Mouse (Mus musculus): ENCODE measurements at regions not wholly inside any gene's neighbourhood (a gene's known extent, or its start where the extent isn't known, plus 50 kb on each side); places are given as distances from the start of the nearest gene placed in this dataset.

DNA sequence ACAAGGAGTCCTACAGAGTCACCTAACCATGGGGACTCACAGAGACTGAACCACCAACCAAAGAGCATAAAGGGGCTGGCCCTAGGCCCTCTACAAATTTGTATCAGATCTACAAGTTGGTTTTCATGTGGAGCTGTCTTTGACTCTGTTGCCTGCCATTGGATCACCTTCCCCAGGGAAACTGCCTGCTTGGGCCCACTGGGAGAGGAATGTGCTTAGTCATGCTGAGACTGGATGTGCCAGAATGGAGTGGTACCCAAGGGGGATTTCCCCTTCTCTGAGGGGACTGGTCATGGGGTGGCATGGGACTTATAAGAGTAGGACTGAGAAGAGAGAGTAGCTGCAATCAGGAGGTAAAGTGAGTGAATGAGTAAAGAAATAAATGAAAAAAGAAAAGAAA is 844.8 kb upstream of the Cited2 start:
- ATAC-seq (replicated peaks; ENCODE audit: extremely low read depth, insufficient read depth, low FRiP score) = no peak
- no peaks in the 10 kb centered on the region for H3K36me3 ChIP-seq (ENCODE audit: control insufficient read depth, insufficient read depth)
- no peak overlapping the region for H3K27ac ChIP-seq (ENCODE audit: low read length)
- no peak overlapping the region for H3K4me3 ChIP-seq (ENCODE audit: low read length)
- no peaks in the 10 kb centered on the region for H3K4me1 ChIP-seq (ENCODE audit: control insufficient read depth, insufficient read depth, low read length)
- no peak overlapping the region for H3K9ac ChIP-seq (ENCODE audit: low read length)
- no peaks in the 10 kb centered on the region for H3K9me3 ChIP-seq (replicated peaks; ENCODE audit: control insufficient read depth, low read length)
- H3K27me3 ChIP-seq (ENCODE audit: control insufficient read depth, insufficient read depth, low read length) = no peaks in the 10 kb centered on the region
- H3K4me2 ChIP-seq (ENCODE audit: low read depth, low read length) = no peak overlapping the region

DNA sequence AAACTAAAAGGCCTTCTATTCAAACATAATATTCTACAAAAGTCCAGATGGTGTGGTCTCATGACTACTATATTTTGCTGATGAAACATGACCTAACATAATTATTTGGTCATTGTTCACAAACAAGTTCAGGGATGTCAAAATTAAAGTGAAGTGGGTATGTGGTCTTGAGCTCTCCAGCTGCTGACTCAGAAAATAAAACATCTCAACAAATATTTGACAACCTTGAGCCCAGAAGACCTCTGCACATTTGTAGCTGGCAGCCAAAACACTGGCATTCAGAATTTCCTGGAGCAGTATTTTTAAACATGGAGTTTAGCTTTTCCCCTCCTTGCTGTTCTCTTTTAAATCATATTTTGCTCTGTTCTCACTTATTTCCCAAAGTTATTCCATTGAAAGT is 829.7 kb upstream of the Cited2 start:
- no peaks in the 10 kb centered on the region for H3K4me1 ChIP-seq (ENCODE audit: control insufficient read depth, insufficient read depth, low read length)
- no peak for ATAC-seq (replicated peaks; ENCODE audit: extremely low read depth, insufficient read depth, low FRiP score)
- no peak overlapping the region for H3K4me2 ChIP-seq (ENCODE audit: low read depth, low read length)
- no peak overlapping the region for H3K9ac ChIP-seq (ENCODE audit: low read length)
- H3K27ac ChIP-seq (ENCODE audit: low read length) = no peak overlapping the region
- H3K36me3 ChIP-seq (ENCODE audit: control insufficient read depth, insufficient read depth) = no peaks in the 10 kb centered on the region
- H3K4me3 ChIP-seq (ENCODE audit: low read length) = no peak overlapping the region
- H3K27me3 ChIP-seq (ENCODE audit: control insufficient read depth, insufficient read depth, low read length) = no peaks in the 10 kb centered on the region
- no peaks in the 10 kb centered on the region for H3K9me3 ChIP-seq (replicated peaks; ENCODE audit: control insufficient read depth, low read length)

DNA sequence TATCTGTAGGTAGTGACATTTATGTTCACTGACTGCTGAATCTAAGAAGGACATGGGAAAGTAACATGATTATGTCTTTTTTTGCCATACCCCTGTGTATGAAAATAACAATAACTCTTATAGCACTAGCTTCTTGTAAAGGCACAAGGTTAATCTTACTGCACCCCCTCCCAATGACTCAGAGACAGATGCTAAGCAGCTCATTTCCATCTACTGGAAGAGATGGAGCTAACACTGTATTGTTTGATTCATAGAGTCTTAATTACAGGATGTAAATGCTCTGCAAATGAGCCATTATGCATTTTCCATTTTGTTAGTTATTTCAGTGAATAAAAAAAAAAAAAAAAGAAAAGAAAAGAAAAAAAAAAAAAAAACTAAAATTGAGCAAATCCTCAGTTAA is 827.7 kb upstream of the Cited2 start:
- no peak for ATAC-seq (replicated peaks; ENCODE audit: extremely low read depth, insufficient read depth, low FRiP score)
- Histone ChIP-seq H3K4me1 (ENCODE audit: control insufficient read depth, insufficient read depth, low read length) (no peaks in the 10 kb centered on the region), H3K9me3 (replicated peaks; ENCODE audit: control insufficient read depth, low read length) (no peaks in the 10 kb centered on the region), H3K27ac (ENCODE audit: low read length) (no peak overlapping the region), H3K27me3 (ENCODE audit: control insufficient read depth, insufficient read depth, low read length) (no peaks in the 10 kb centered on the region), H3K4me3 (ENCODE audit: low read length) (no peak overlapping the region), H3K36me3 (ENCODE audit: control insufficient read depth, insufficient read depth) (no peaks in the 10 kb centered on the region), H3K9ac (ENCODE audit: low read length) (no peak overlapping the region), H3K4me2 (ENCODE audit: low read depth, low read length) (no peak overlapping the region)

DNA sequence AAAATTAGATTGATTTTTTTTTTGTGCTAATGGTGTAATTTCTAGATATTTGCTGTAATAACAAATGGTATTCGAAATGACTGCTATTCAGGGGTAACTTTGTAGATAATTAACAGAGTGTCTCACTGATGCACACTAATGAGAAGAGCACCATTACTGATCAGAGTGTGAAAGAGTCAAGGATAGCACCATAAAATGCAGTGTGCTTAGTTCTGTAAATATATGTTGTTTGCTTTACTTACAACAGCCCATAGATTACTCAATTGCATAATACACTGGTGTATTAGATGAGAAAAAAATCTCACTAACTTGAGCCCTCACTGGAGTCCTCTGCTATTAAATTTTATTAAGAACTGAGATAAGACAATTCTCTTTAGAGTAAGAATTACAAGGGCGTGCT is 800.1 kb upstream of the Cited2 start:
- H3K4me2 ChIP-seq (ENCODE audit: low read depth, low read length) = no peak overlapping the region
- H3K4me3 ChIP-seq (ENCODE audit: low read length) = no peak overlapping the region
- H3K27ac ChIP-seq (ENCODE audit: low read length) = no peak overlapping the region
- 70% methylated on average over 2 of the region's 2 CpGs for WGBS
- H3K9ac ChIP-seq (ENCODE audit: low read length) = no peak overlapping the region
- no peak for ATAC-seq (replicated peaks; ENCODE audit: extremely low read depth, insufficient read depth, low FRiP score)
- H3K36me3 ChIP-seq (ENCODE audit: control insufficient read depth, insufficient read depth) = no peaks in the 10 kb centered on the region
- no peaks in the 10 kb centered on the region for H3K27me3 ChIP-seq (ENCODE audit: control insufficient read depth, insufficient read depth, low read length)
- H3K9me3 ChIP-seq (replicated peaks; ENCODE audit: control insufficient read depth, low read length) = no peaks in the 10 kb centered on the region
- H3K4me1 ChIP-seq (ENCODE audit: control insufficient read depth, insufficient read depth, low read length) = no peaks in the 10 kb centered on the region

DNA sequence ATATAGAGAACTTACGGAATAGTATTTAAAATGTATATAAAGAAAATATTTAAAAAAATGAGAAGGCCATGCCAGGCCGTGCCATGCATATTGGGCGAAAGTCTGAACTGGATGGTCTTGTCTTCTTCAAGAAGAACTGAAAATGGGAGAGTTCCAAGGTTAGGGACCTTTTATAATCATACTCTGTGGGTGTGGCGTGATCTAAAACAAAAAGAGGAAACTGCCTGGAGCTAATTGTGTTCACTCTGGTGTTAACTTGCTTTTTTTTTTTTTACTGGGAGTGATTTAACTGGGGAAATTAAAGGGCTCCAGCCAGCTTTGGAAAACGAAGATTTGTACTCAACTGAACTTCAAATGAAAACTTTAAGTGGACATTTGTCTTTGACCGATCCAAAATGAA is 799.2 kb upstream of the Cited2 start:
- Histone ChIP-seq H3K4me1 (ENCODE audit: control insufficient read depth, insufficient read depth, low read length) (no peaks in the 10 kb centered on the region), H3K4me3 (ENCODE audit: low read length) (no peak overlapping the region), H3K4me2 (ENCODE audit: low read depth, low read length) (no peak overlapping the region), H3K27me3 (ENCODE audit: control insufficient read depth, insufficient read depth, low read length) (no peaks in the 10 kb centered on the region), H3K9me3 (replicated peaks; ENCODE audit: control insufficient read depth, low read length) (no peaks in the 10 kb centered on the region), H3K9ac (ENCODE audit: low read length) (no peak overlapping the region), H3K27ac (ENCODE audit: low read length) (no peak overlapping the region), H3K36me3 (ENCODE audit: control insufficient read depth, insufficient read depth) (no peaks in the 10 kb centered on the region)
- ATAC-seq (replicated peaks; ENCODE audit: extremely low read depth, insufficient read depth, low FRiP score) = no peak
- WGBS = 80% methylated on average over 6 of the region's 6 CpGs

DNA sequence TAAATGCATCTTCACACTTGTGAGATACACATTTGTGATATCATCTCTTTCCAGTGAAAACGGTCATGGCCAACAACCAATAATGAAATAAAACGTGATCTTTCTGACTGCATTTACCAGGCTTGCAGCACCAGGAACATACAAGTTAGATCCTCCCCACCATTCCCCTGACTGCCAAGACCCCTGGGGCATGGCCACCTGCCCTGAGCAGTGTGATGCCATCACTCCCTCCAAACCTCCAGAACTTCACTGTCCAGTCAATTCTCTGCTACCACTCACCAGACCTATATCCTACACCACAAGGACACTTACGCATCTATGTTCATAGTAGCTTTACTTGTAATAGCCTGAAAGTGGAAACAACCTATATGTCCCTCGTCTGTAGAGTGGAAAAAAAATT is 785.3 kb upstream of the Cited2 start:
- H3K27me3 ChIP-seq (ENCODE audit: control insufficient read depth, insufficient read depth, low read length) = no peaks in the 10 kb centered on the region
- H3K4me1 ChIP-seq (ENCODE audit: control insufficient read depth, insufficient read depth, low read length) = no peaks in the 10 kb centered on the region
- H3K9me3 ChIP-seq (replicated peaks; ENCODE audit: control insufficient read depth, low read length) = no peaks in the 10 kb centered on the region
- 89% methylated on average over 4 of the region's 4 CpGs for WGBS
- no peak overlapping the region for H3K4me3 ChIP-seq (ENCODE audit: low read length)
- H3K9ac ChIP-seq (ENCODE audit: low read length) = no peak overlapping the region
- no peak overlapping the region for H3K4me2 ChIP-seq (ENCODE audit: low read depth, low read length)
- H3K27ac ChIP-seq (ENCODE audit: low read length) = no peak overlapping the region
- no peaks in the 10 kb centered on the region for H3K36me3 ChIP-seq (ENCODE audit: control insufficient read depth, insufficient read depth)
- no peak for ATAC-seq (replicated peaks; ENCODE audit: extremely low read depth, insufficient read depth, low FRiP score)

- Histone ChIP-seq H3K27me3 (ENCODE audit: control insufficient read depth, insufficient read depth, low read length) (no peaks in the 10 kb centered on the region), H3K9me3 (replicated peaks; ENCODE audit: control insufficient read depth, low read length) (no peaks in the 10 kb centered on the region), H3K4me3 (ENCODE audit: low read length) (no peak overlapping the region), H3K9ac (ENCODE audit: low read length) (no peak overlapping the region), H3K36me3 (ENCODE audit: control insufficient read depth, insufficient read depth) (no peaks in the 10 kb centered on the region), H3K4me1 (ENCODE audit: control insufficient read depth, insufficient read depth, low read length) (no peaks in the 10 kb centered on the region), H3K27ac (ENCODE audit: low read length) (no peak overlapping the region), H3K4me2 (ENCODE audit: low read depth, low read length) (no peak overlapping the region)
- 49% methylated on average over 1 of the region's 1 CpGs for WGBS
- ATAC-seq (replicated peaks; ENCODE audit: extremely low read depth, insufficient read depth, low FRiP score) = no peak
Measured at GRCm38 (mm10) chr10:16951636-16952035, 771.4 kb upstream of the Cited2 start.

- Histone ChIP-seq H3K27me3 (ENCODE audit: control insufficient read depth, insufficient read depth, low read length) (no peaks in the 10 kb centered on the region), H3K9me3 (replicated peaks; ENCODE audit: control insufficient read depth, low read length) (no peaks in the 10 kb centered on the region), H3K4me3 (ENCODE audit: low read length) (no peak overlapping the region), H3K27ac (ENCODE audit: low read length) (no peak overlapping the region), H3K36me3 (ENCODE audit: control insufficient read depth, insufficient read depth) (no peaks in the 10 kb centered on the region), H3K4me2 (ENCODE audit: low read depth, low read length) (no peak overlapping the region), H3K4me1 (ENCODE audit: control insufficient read depth, insufficient read depth, low read length) (peaks cover 2% of the 10 kb centered on the region), H3K9ac (ENCODE audit: low read length) (no peak overlapping the region)
- WGBS = 89% methylated on average over 3 of the region's 3 CpGs
- ATAC-seq (replicated peaks; ENCODE audit: extremely low read depth, insufficient read depth, low FRiP score) = no peak
Measured at GRCm38 (mm10) chr10:16960971-16961370, 762.0 kb upstream of the Cited2 start.

DNA sequence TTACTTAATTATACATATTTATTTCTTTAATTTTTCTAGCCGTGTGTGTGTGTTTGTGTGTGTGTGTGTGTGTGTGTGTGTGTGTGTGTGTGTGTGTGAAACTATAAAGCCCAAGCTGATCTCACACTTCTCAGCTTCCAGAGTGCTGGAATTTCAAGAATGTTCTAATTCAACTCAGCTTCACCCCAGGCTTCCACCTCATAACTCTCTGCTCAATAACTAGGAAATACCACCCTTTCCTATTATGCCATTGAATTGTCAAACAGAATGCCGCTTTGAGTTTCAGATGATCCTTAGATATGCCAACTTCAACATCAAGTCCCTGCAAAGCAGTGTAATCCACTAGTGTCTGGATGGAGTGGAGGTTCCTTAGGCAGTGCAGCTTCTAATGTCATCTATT is 760.6 kb upstream of the Cited2 start:
- WGBS = 53% methylated on average over 2 of the region's 2 CpGs
- Histone ChIP-seq H3K27ac (ENCODE audit: low read length) (no peak overlapping the region), H3K36me3 (ENCODE audit: control insufficient read depth, insufficient read depth) (no peaks in the 10 kb centered on the region), H3K9ac (ENCODE audit: low read length) (no peak overlapping the region), H3K27me3 (ENCODE audit: control insufficient read depth, insufficient read depth, low read length) (no peaks in the 10 kb centered on the region), H3K4me3 (ENCODE audit: low read length) (no peak overlapping the region), H3K4me2 (ENCODE audit: low read depth, low read length) (no peak overlapping the region), H3K4me1 (ENCODE audit: control insufficient read depth, insufficient read depth, low read length) (peaks cover 2% of the 10 kb centered on the region), H3K9me3 (replicated peaks; ENCODE audit: control insufficient read depth, low read length) (no peaks in the 10 kb centered on the region)
- ATAC-seq (replicated peaks; ENCODE audit: extremely low read depth, insufficient read depth, low FRiP score) = no peak

- H3K27ac ChIP-seq (ENCODE audit: low read length) = no peak overlapping the region
- H3K4me3 ChIP-seq (ENCODE audit: low read length) = no peak overlapping the region
- H3K4me1 ChIP-seq (ENCODE audit: control insufficient read depth, insufficient read depth, low read length) = no peaks in the 10 kb centered on the region
- no peaks in the 10 kb centered on the region for H3K36me3 ChIP-seq (ENCODE audit: control insufficient read depth, insufficient read depth)
- ATAC-seq (replicated peaks; ENCODE audit: extremely low read depth, insufficient read depth, low FRiP score) = no peak
- H3K27me3 ChIP-seq (ENCODE audit: control insufficient read depth, insufficient read depth, low read length) = no peaks in the 10 kb centered on the region
- H3K9me3 ChIP-seq (replicated peaks; ENCODE audit: control insufficient read depth, low read length) = no peaks in the 10 kb centered on the region
- H3K4me2 ChIP-seq (ENCODE audit: low read depth, low read length) = no peak overlapping the region
- no peak overlapping the region for H3K9ac ChIP-seq (ENCODE audit: low read length)
- WGBS = 72% methylated on average over 5 of the region's 5 CpGs
Measured at GRCm38 (mm10) chr10:16978770-16979169, 744.2 kb upstream of the Cited2 start.
